Mouse (Mus musculus) hindbrain, embryonic 15.5 days (tissue): Measurements from ENCODE around the gene Ppara. TPM values are rescaled to one million over a fixed set of nuclear protein-coding genes. Genes with fewer than 3 reads are reported as not detected.
A peak's percentile ranks its signal among the peaks of the same experiment; 100 is the strongest.

Source experiments
- ATAC-seq: fragments of 200-750 bp; cut with Nextera tagmentation; 2 replicates; pipeline ENCODE4 v1.8.0; 2017; ENCODE audit warnings: low read depth, moderate number of reproducible peaks, moderate TSS enrichment; ENCODE audit not compliant: low FRiP score
- H3K27ac ChIP-seq: fragments of 300-500 bp; sonication (generic); replicated peaks from 2 replicates; pipeline ENCODE4 v1.5.1; 2015; ENCODE audit warnings: mild to moderate bottlenecking, inconsistent platforms
- H3K27me3 ChIP-seq: fragments of 300-500 bp; sonication (generic); 2 replicates; pipeline ENCODE4 v1.6.1; 2015; ENCODE audit warnings: control low read depth, inconsistent platforms
- H3K36me3 ChIP-seq: fragments of 300-500 bp; sonication (generic); 2 replicates; pipeline ENCODE4 v1.6.1; 2015; ENCODE audit warnings: control low read depth, inconsistent platforms
- H3K4me1 ChIP-seq: fragments of 300-500 bp; sonication (generic); replicated peaks from 2 replicates; pipeline ENCODE4 v1.6.1; 2015; ENCODE audit warnings: control low read depth, inconsistent platforms
- H3K4me2 ChIP-seq: fragments of 300-500 bp; sonication (generic); 2 replicates; pipeline ENCODE4 v1.6.1; 2015; ENCODE audit warnings: moderate library complexity, mild to moderate bottlenecking, inconsistent platforms
- H3K4me3 ChIP-seq: fragments of 300-500 bp; sonication (generic); 2 replicates; pipeline ENCODE4 v1.5.1; 2015; ENCODE audit warnings: mild to moderate bottlenecking, inconsistent platforms
- H3K9ac ChIP-seq: fragments of 300-500 bp; sonication (generic); 2 replicates; pipeline ENCODE4 v1.6.1; 2015; ENCODE audit warnings: inconsistent platforms
- H3K9me3 ChIP-seq: fragments of 300-500 bp; sonication (generic); 2 replicates; pipeline ENCODE4 v1.6.1; 2016; ENCODE audit warnings: control low read depth, inconsistent platforms
- WGBS: fragments of 180-500 bp; shearing (Covaris S2); methylation state at CpG from one replicate; pipeline ENCODE4 v1.1.7; 2015; 5-methylcytosine and 5-hydroxymethylcytosine counted together
- polyA plus RNA-seq: library from polyadenylated mRNA; unstranded; fragments of >200 nt; fragmentation: Nextera tagmentation; extraction: Ambion mirVana; gene quantifications from 2 replicates; pipeline ENCODE4 v1.2.1, GENCODE M21; 2015

The Ppara gene
- polyA plus RNA-seq, 1 experiment from 2014 or later, result 1.6 TPM

GRCm38 (mm10) chr15:85707017-85707416 is 27.8 kb upstream of the Ppara start:
- Histone ChIP-seq H3K9me3 (no peaks in the 10 kb centered on the region), H3K27me3 (no peaks in the 10 kb centered on the region), H3K36me3 (peaks cover 22% of the 10 kb centered on the region), H3K4me1 (peaks cover 43% of the 10 kb centered on the region), H3K9ac (no peak overlapping the region), H3K27ac (no peak overlapping the region), H3K4me2 (no peak overlapping the region), H3K4me3 (no peak overlapping the region)
- WGBS, result 87% methylated on average over 11 of the region's 11 CpGs
- no peak for ATAC-seq

GRCm38 (mm10) chr15:85707458-85708030 is 27.2 kb upstream of the Ppara start:
- Histone ChIP-seq H3K4me1 (peaks cover 37% of the 10 kb centered on the region), H3K9me3 (no peaks in the 10 kb centered on the region), H3K9ac (no peak overlapping the region), H3K27me3 (no peaks in the 10 kb centered on the region), H3K4me2 (no peak overlapping the region), H3K27ac (0 out of 2 replicates have a peak overlapping the region, but pooled peaks have one; percentile 49), H3K36me3 (peaks cover 21% of the 10 kb centered on the region), H3K4me3 (no peak overlapping the region)
- 79% methylated on average over 7 of the region's 7 CpGs for WGBS
- no peak for ATAC-seq

DNA sequence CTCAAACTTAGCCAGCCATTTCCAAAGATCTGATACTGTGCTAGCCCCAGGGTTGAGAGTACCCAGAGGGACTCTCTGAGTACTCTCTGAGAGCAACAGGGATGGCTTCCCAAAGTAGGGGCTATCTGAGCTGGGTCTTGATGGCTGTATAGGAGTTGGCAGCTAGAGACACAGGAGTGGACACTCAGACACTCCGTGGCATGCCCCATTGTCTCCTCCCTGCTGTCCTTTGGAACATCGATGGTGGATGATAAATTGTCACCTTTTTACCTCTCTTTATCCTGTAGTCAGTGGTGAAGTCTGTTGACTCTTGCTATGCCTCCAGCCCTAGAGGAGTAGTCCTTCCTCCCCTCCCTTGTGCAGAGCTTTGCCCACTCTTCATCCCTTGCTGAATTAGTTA is 26.6 kb upstream of the Ppara start:
- peaks cover 21% of the 10 kb centered on the region for H3K36me3 ChIP-seq
- no peak overlapping the region for H3K4me2 ChIP-seq
- no peak overlapping the region for H3K9ac ChIP-seq
- no peak overlapping the region for H3K27ac ChIP-seq
- H3K4me1 ChIP-seq, result peaks cover 31% of the 10 kb centered on the region
- H3K9me3 ChIP-seq, result no peaks in the 10 kb centered on the region
- H3K4me3 ChIP-seq, result no peak overlapping the region
- WGBS, result 74% methylated on average over 2 of the region's 2 CpGs
- no peaks in the 10 kb centered on the region for H3K27me3 ChIP-seq
- ATAC-seq, result no peak

DNA sequence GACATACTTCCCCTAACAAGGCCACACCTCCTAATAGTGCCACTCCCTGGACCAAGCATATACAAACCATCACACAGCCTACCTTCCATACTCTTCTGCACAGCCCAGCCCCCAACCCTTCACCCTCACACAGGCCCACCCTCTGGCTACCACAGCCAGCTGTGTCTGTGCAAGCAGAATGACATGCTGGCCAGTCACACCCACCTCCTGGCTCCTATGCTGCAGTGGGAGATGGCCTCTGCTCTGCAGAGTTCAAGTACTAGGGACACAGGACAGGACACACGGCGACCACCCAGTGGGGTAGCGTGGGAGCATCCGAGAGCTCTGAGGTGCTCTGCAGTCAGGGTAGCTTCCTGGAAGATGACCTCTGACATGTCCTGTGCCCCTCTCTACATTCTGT is 25.9 kb upstream of the Ppara start:
- WGBS, result 93% methylated on average over 4 of the region's 4 CpGs
- peak overlapping the region; percentile 61; the same call in 1 of the 2 replicates for H3K27ac ChIP-seq
- no peak overlapping the region for H3K4me3 ChIP-seq
- ATAC-seq, result peak; percentile 39; the same call in 1 of the 2 replicates
- no peak overlapping the region for H3K9ac ChIP-seq
- H3K27me3 ChIP-seq, result no peaks in the 10 kb centered on the region
- no peaks in the 10 kb centered on the region for H3K9me3 ChIP-seq
- H3K4me1 ChIP-seq, result peaks cover 24% of the 10 kb centered on the region
- H3K36me3 ChIP-seq, result peaks cover 18% of the 10 kb centered on the region
- no peak overlapping the region for H3K4me2 ChIP-seq

GRCm38 (mm10) chr15:85709268-85709973 is 25.4 kb upstream of the Ppara start:
- WGBS, result 36% methylated on average over 10 of the region's 10 CpGs
- H3K9ac ChIP-seq, result no peak overlapping the region
- H3K36me3 ChIP-seq, result peaks cover 13% of the 10 kb centered on the region
- ATAC-seq, result peak; percentile 12; the same call in 1 of the 2 replicates
- H3K4me2 ChIP-seq, result no peak overlapping the region
- peak overlapping the region; percentile 61 for H3K27ac ChIP-seq
- peaks cover 21% of the 10 kb centered on the region for H3K4me1 ChIP-seq
- H3K27me3 ChIP-seq, result no peaks in the 10 kb centered on the region
- no peak overlapping the region for H3K4me3 ChIP-seq
- no peaks in the 10 kb centered on the region for H3K9me3 ChIP-seq

DNA sequence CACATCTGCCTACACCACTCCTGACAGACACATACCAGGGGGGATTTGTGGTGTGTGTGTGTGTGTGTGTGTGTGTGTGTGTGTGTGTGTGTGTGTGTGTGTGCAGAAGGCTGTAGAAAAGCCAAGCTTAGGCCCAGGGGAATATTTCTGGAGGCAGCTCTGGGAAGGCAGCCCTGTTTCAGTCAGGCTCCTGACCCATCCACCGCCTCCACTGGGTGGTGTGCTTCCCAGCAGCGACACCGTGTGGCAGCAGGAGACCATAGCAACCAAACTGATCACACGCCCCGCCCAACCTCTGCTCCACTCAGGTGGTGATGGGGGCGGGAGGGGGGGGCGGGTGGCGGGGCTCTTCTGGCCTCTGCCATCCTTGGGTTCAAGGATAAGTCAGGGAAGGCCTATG is 24.6 kb upstream of the Ppara start:
- Histone ChIP-seq H3K9me3 (no peaks in the 10 kb centered on the region), H3K4me1 (peaks cover 16% of the 10 kb centered on the region), H3K9ac (no peak overlapping the region), H3K27me3 (no peaks in the 10 kb centered on the region), H3K36me3 (peaks cover 5% of the 10 kb centered on the region; the same call in 1 of the 2 replicates), H3K4me3 (no peak overlapping the region), H3K27ac (peak overlapping the region; percentile 61), H3K4me2 (no peak overlapping the region)
- WGBS, result 0% methylated on average over 8 of the region's 8 CpGs
- ATAC-seq, result peak; percentile 61

DNA sequence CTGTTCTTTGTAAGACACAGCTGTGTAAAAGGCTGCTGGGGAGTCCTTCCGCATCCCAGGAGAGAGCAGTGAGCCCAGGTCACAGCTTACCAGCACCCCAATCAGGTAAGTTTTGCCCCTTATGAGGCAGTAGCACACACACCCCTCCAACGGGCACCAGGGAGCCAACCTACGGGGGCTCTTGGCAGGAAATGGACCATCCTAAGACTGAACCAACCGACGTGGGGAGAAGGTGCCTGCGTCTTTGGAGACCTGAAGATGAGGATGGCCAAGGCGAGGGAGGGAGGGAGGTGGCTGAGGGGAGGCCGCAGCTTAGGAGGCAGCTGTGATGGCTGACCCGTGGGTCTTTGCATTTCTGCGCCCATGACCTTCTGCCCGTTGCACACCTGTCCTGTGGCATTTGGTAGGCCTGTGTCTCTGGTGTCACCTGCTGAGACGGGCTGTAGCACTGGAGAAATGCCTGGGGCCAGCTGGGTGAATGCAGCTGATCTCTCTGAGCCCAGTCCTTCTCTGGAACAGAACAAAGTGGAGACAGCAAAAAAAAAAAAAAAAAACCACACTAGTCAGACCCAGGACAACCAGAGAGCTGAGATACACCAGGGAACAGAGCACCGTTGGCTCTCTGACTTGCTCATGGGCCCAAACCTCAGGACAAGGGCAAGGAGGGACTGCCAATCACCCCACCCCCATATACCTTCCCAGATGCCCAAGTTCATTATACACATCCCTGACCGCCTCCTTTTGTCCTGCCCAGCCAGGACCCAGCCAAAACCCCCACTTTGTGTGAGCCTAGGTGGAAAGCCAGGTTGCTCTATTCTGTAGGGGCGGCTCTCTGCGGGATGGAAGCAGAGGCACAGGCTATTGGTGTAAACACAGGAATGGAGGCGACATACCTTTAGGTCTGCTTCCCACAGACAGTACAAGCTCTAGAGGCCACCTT is 23.9 kb upstream of the Ppara start:
- Histone ChIP-seq H3K4me3 (no peak overlapping the region), H3K27me3 (no peaks in the 10 kb centered on the region), H3K4me2 (no peak overlapping the region), H3K9me3 (no peaks in the 10 kb centered on the region), H3K9ac (no peak overlapping the region), H3K27ac (no peak overlapping the region), H3K36me3 (0 out of 2 replicates have a peak, but pooled peaks cover 4% of the 10 kb centered on the region), H3K4me1 (peaks cover 16% of the 10 kb centered on the region)
- ATAC-seq, result no peak
- WGBS, result 81% methylated on average over 17 of the region's 17 CpGs

DNA sequence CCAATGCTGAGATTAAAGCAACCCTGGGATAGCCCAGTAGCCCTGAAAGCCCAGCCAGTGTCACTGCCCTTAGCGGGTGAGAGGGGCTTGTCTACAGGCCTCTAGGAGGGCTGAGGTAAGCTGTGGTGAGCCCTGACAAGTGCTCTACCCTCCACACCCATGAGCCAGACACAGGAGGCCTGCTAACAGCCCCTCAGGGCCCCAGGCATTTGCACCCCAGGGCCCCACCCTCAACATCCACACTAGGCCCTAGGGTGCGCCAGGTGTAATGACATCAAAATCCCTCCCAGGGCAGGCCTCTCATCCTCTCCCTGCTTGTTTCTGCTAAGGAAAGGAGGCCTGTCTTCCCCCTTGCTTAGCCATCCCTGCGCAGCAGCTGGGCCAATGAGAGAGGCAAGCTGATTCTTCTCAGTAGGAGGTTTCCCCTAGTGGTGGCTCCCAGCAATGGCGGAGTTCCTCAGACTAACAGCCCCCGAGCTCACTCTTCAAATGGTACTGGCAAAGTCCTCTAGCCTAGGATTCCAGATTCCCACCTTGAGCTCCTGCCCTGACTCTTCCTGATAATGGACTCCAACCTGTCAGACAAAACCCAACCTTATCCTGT is 22.1 kb upstream of the Ppara start:
- Histone ChIP-seq H3K4me3 (no peak overlapping the region), H3K36me3 (no peaks in the 10 kb centered on the region), H3K9me3 (no peaks in the 10 kb centered on the region), H3K4me2 (no peak overlapping the region), H3K4me1 (peaks cover 16% of the 10 kb centered on the region), H3K27me3 (no peaks in the 10 kb centered on the region), H3K9ac (no peak overlapping the region), H3K27ac (no peak overlapping the region)
- 37% methylated on average over 5 of the region's 5 CpGs for WGBS
- ATAC-seq, result no peak

DNA sequence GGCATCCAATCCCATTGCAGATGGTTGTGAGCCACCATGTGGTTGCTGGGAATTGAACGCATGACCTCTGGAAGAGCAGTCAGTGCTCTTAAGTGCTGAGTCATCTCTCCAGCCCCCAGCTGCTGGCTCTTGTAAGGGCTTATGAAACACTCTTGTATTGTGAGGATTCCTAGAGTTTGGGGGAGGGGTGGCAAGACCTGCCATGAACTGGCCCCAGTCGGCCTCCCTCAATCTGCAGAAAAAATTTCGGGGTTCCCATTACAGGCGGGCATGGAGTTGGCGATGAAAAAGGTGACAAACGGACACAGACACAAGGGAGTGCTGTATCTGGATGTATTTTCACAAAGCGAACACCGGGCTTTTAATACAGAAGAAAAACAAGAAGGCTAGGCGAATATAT is 21.4 kb upstream of the Ppara start:
- ATAC-seq, result no peak

DNA sequence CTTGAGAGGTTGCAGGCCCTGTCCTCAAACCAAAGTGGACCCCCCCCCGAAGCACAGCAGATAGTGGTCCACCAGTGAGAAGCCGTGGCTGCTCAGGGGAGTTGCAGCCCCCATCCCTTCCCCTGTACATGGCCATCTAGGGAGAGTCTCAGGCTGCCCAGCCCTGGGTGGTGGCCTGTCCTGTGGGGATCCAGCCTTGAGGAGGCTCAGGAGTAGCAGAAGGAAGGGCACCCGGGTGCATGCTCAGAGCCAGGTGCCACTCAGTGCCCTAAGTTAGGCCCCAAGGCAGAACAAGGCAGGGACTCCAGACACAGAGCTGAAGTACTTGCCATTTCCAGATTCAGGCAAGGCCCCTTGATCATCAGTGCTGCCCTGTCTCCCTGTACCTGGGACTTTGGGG is 19.7 kb upstream of the Ppara start:
- Histone ChIP-seq H3K4me3 (no peak overlapping the region), H3K4me2 (no peak overlapping the region), H3K36me3 (no peaks in the 10 kb centered on the region), H3K4me1 (peaks cover 6% of the 10 kb centered on the region; the same call in 1 of the 2 replicates), H3K9me3 (no peaks in the 10 kb centered on the region), H3K9ac (no peak overlapping the region), H3K27me3 (no peaks in the 10 kb centered on the region; the same call in 1 of the 2 replicates), H3K27ac (no peak overlapping the region)
- 84% methylated on average over 3 of the region's 3 CpGs for WGBS
- no peak for ATAC-seq

More for the DNA sequence above, 21.4 kb upstream of the Ppara start:
- Histone ChIP-seq H3K4me2 (no peak overlapping the region), H3K9ac (no peak overlapping the region), H3K27ac (no peak overlapping the region), H3K4me3 (no peak overlapping the region), H3K36me3 (no peaks in the 10 kb centered on the region), H3K4me1 (peaks cover 16% of the 10 kb centered on the region), H3K9me3 (no peaks in the 10 kb centered on the region), H3K27me3 (no peaks in the 10 kb centered on the region; the same call in 1 of the 2 replicates)
- WGBS, result 91% methylated on average over 9 of the region's 9 CpGs

DNA sequence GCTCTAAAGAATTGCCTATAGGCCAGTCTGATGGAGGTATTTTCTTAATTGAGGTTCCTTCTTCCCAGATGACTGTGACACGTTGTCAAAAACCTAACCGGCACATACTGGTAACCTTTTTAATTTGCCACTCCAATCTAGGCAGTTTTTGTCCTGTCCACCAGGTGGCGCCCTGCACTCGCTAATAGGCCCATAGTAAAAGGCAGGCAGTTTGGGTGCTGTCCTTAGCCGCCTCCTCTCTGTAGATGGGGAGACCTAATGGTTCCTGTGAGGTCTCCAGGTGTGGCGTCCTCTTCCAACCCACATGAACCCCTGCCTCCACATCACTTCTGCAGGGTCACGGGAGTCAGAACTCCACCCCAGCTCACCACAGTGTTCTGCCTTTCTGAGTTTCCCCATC is 18.7 kb upstream of the Ppara start:
- H3K4me3 ChIP-seq, result no peak overlapping the region
- no peak overlapping the region for H3K27ac ChIP-seq
- H3K9me3 ChIP-seq, result no peaks in the 10 kb centered on the region
- 9% methylated on average over 7 of the region's 7 CpGs for WGBS
- H3K9ac ChIP-seq, result no peak overlapping the region
- peak; percentile 54; the same call in 1 of the 2 replicates for ATAC-seq
- H3K4me1 ChIP-seq, result no peaks in the 10 kb centered on the region
- H3K27me3 ChIP-seq, result no peaks in the 10 kb centered on the region; the same call in 1 of the 2 replicates
- no peaks in the 10 kb centered on the region for H3K36me3 ChIP-seq
- no peak overlapping the region for H3K4me2 ChIP-seq
